Mouse (Mus musculus) liver, embryonic 12.5 days (tissue): ENCODE results near the gene Lamb3. TPM values are rescaled to one million over a fixed set of nuclear protein-coding genes. Genes with fewer than 3 reads are reported as not detected.

Experiments used
- ATAC-seq: fragments of 200-750 bp; cut with Nextera tagmentation; 2 replicates; pipeline ENCODE4 v1.8.0; 2017; ENCODE audit warnings: moderate number of reproducible peaks, mild to moderate bottlenecking, moderate library complexity
- H3K27ac ChIP-seq: fragments of 300-500 bp; sonication (generic); 2 replicates; pipeline ENCODE4 v1.5.1; 2016; ENCODE audit warnings: mild to moderate bottlenecking
- H3K27me3 ChIP-seq: fragments of 300-500 bp; sonication (generic); replicated peaks from 2 replicates; pipeline ENCODE4 v1.6.1; 2016; ENCODE audit warnings: mild to moderate bottlenecking, moderate library complexity
- H3K36me3 ChIP-seq: fragments of 300-500 bp; sonication (generic); 2 replicates; pipeline ENCODE4 v1.6.1; 2016; ENCODE audit warnings: mild to moderate bottlenecking, moderate library complexity
- H3K4me1 ChIP-seq: fragments of 300-500 bp; sonication (generic); 2 replicates; pipeline ENCODE4 v1.6.1; 2016
- H3K4me2 ChIP-seq: fragments of 300-500 bp; sonication (generic); 2 replicates; pipeline ENCODE4 v1.6.1; 2016; ENCODE audit warnings: mild to moderate bottlenecking, moderate library complexity
- H3K4me3 ChIP-seq: fragments of 300-500 bp; sonication (generic); 2 replicates; pipeline ENCODE4 v1.5.1; 2016; ENCODE audit warnings: mild to moderate bottlenecking, moderate library complexity
- H3K9ac ChIP-seq: fragments of 300-500 bp; sonication (generic); 2 replicates; pipeline ENCODE4 v1.6.1; 2016; ENCODE audit warnings: mild to moderate bottlenecking, moderate library complexity
- H3K9me3 ChIP-seq: fragments of 300-500 bp; sonication (generic); replicated peaks from 2 replicates; pipeline ENCODE4 v1.6.1; 2016; ENCODE audit warnings: mild to moderate bottlenecking, moderate library complexity
- WGBS: fragments of 180-500 bp; shearing (Covaris S2); methylation state at CpG from one replicate; pipeline ENCODE4 v1.1.7; 2016; ENCODE audit not compliant: insufficient replicate concordance; 5-methylcytosine and 5-hydroxymethylcytosine counted together
- polyA plus RNA-seq: library from polyadenylated mRNA; unstranded; fragments of >200 nt; fragmentation: Nextera tagmentation; extraction: Ambion mirVana; gene quantifications from 2 replicates; pipeline ENCODE4 v1.2.1, GENCODE M21; 2016

Gene Lamb3
- polyA plus RNA-seq: 0.04 and 0.25 TPM in 2 replicates

GRCm38 (mm10) chr1:193207503-193207902 lies at the start of gene Lamb3:
Gene Lamb3, plus strand, starts transcription at chr1:193207699.
- no peaks in the 10 kb centered on the region for H3K27me3 ChIP-seq
- WGBS: 62% methylated on average over 3 of the region's 3 CpGs
- H3K36me3 ChIP-seq: no peaks in the 10 kb centered on the region
- no peaks in the 10 kb centered on the region for H3K9me3 ChIP-seq
- H3K4me1 ChIP-seq: 0 out of 2 replicates have a peak, but pooled peaks cover 5% of the 10 kb centered on the region
- no peak within 1 kb of the TSS for H3K4me2 ChIP-seq
- H3K27ac ChIP-seq: no peak within 1 kb of the TSS
- no peak for ATAC-seq
- no peak within 1 kb of the TSS for H3K4me3 ChIP-seq
- no peak within 1 kb of the TSS for H3K9ac ChIP-seq

- ATAC-seq: no peak
- 53% methylated on average over 3 of the region's 3 CpGs for WGBS
- Histone ChIP-seq H3K4me2 (no peak overlapping the region), H3K36me3 (no peaks in the 10 kb centered on the region), H3K27ac (no peak overlapping the region), H3K4me3 (no peak overlapping the region), H3K4me1 (peaks cover 34% of the 10 kb centered on the region), H3K9me3 (no peaks in the 10 kb centered on the region), H3K9ac (no peak overlapping the region), H3K27me3 (peaks cover 17% of the 10 kb centered on the region)
Measured at GRCm38 (mm10) chr1:193159163-193159562, 48.3 kb upstream of the Lamb3 start.

GRCm38 (mm10) chr1:193159613-193160012 lies 47.9 kb upstream of the Lamb3 start:
- Histone ChIP-seq H3K4me3 (no peak overlapping the region), H3K4me1 (peaks cover 34% of the 10 kb centered on the region), H3K27ac (no peak overlapping the region), H3K9ac (no peak overlapping the region), H3K4me2 (0 out of 2 replicates have a peak overlapping the region, but pooled peaks have one; percentile 56), H3K27me3 (peaks cover 12% of the 10 kb centered on the region; the same call in 1 of the 2 replicates), H3K36me3 (no peaks in the 10 kb centered on the region), H3K9me3 (no peaks in the 10 kb centered on the region)
- 27% methylated on average over 1 of the region's 1 CpGs for WGBS
- ATAC-seq: no peak

- peaks cover 6% of the 10 kb centered on the region; the same call in 1 of the 2 replicates for H3K27me3 ChIP-seq
- H3K4me3 ChIP-seq: peak overlapping the region; percentile 31
- H3K4me2 ChIP-seq: peak overlapping the region; percentile 56
- H3K9me3 ChIP-seq: no peaks in the 10 kb centered on the region
- no peak overlapping the region for H3K27ac ChIP-seq
- no peak overlapping the region for H3K9ac ChIP-seq
- peak; percentile 66 for ATAC-seq
- peaks cover 34% of the 10 kb centered on the region for H3K4me1 ChIP-seq
- no peaks in the 10 kb centered on the region for H3K36me3 ChIP-seq
- whole genome bisulfite sequencing: 13% methylated on average over 18 of the region's 18 CpGs
Measured at GRCm38 (mm10) chr1:193160317-193161032, 47.0 kb upstream of the Lamb3 start.

- H3K27me3 ChIP-seq: 0 out of 2 replicates have a peak, but pooled peaks cover 4% of the 10 kb centered on the region
- no peaks in the 10 kb centered on the region for H3K9me3 ChIP-seq
- H3K27ac ChIP-seq: no peak within 1 kb of the TSS
- H3K4me2 ChIP-seq: no peak within 1 kb of the TSS
- WGBS: 66% methylated on average over 3 of the region's 3 CpGs
- H3K9ac ChIP-seq: no peak within 1 kb of the TSS
- H3K36me3 ChIP-seq: no peaks in the 10 kb centered on the region
- no peak for ATAC-seq
- peaks cover 9% of the 10 kb centered on the region for H3K4me1 ChIP-seq
- H3K4me3 ChIP-seq: no peak within 1 kb of the TSS
Measured at GRCm38 (mm10) chr1:193167746-193168145, 39.8 kb upstream of the Lamb3 start, which contains the start of gene A130010J15Rik. Gene A130010J15Rik, plus strand, starts transcription at chr1:193168046.

- H3K4me1 ChIP-seq: peaks cover 15% of the 10 kb centered on the region
- H3K9ac ChIP-seq: no peak overlapping the region
- H3K4me2 ChIP-seq: no peak overlapping the region
- H3K27me3 ChIP-seq: no peaks in the 10 kb centered on the region
- 76% methylated on average over 7 of the region's 7 CpGs for WGBS
- H3K4me3 ChIP-seq: no peak overlapping the region
- no peaks in the 10 kb centered on the region for H3K9me3 ChIP-seq
- ATAC-seq: no peak
- H3K27ac ChIP-seq: no peak overlapping the region
- no peaks in the 10 kb centered on the region for H3K36me3 ChIP-seq
Measured at GRCm38 (mm10) chr1:193169228-193169627, 38.3 kb upstream of the Lamb3 start.

- no peaks in the 10 kb centered on the region for H3K27me3 ChIP-seq
- no peaks in the 10 kb centered on the region for H3K9me3 ChIP-seq
- no peaks in the 10 kb centered on the region for H3K36me3 ChIP-seq
- H3K4me2 ChIP-seq: no peak overlapping the region
- no peak overlapping the region for H3K27ac ChIP-seq
- 72% methylated on average over 2 of the region's 2 CpGs for WGBS
- H3K4me3 ChIP-seq: no peak overlapping the region
- ATAC-seq: no peak
- no peak overlapping the region for H3K9ac ChIP-seq
- H3K4me1 ChIP-seq: peaks cover 21% of the 10 kb centered on the region
Measured at GRCm38 (mm10) chr1:193169856-193170255, 37.6 kb upstream of the Lamb3 start.

GRCm38 (mm10) chr1:193172991-193173809 lies 34.3 kb upstream of the Lamb3 start:
- H3K27me3 ChIP-seq: no peaks in the 10 kb centered on the region
- no peaks in the 10 kb centered on the region for H3K9me3 ChIP-seq
- peak; percentile 99 for ATAC-seq
- peaks cover 32% of the 10 kb centered on the region for H3K4me1 ChIP-seq
- no peaks in the 10 kb centered on the region for H3K36me3 ChIP-seq
- H3K4me3 ChIP-seq: peak overlapping the region; percentile 79
- 1% methylated on average over 48 of the region's 48 CpGs for WGBS
- peak overlapping the region; percentile 90 for H3K4me2 ChIP-seq
- H3K27ac ChIP-seq: peak overlapping the region; percentile 85
- peak overlapping the region; percentile 86 for H3K9ac ChIP-seq

- peak overlapping the region; percentile 84 for H3K9ac ChIP-seq
- no peaks in the 10 kb centered on the region for H3K27me3 ChIP-seq
- no peaks in the 10 kb centered on the region for H3K9me3 ChIP-seq
- H3K36me3 ChIP-seq: no peaks in the 10 kb centered on the region
- peak overlapping the region; percentile 79 for H3K4me3 ChIP-seq
- 10% methylated on average over 9 of the region's 9 CpGs for WGBS
- H3K27ac ChIP-seq: peak overlapping the region; percentile 85
- peak overlapping the region; percentile 90 for H3K4me2 ChIP-seq
- H3K4me1 ChIP-seq: peaks cover 32% of the 10 kb centered on the region
- ATAC-seq: no peak
Measured at GRCm38 (mm10) chr1:193173810-193174129, 33.7 kb upstream of the Lamb3 start.

GRCm38 (mm10) chr1:193174143-193174733 lies 33.3 kb upstream of the Lamb3 start:
- Histone ChIP-seq H3K27me3 (no peaks in the 10 kb centered on the region), H3K9ac (peak overlapping the region; percentile 84), H3K4me2 (peak overlapping the region; percentile 90), H3K36me3 (no peaks in the 10 kb centered on the region), H3K4me3 (peak overlapping the region; percentile 79), H3K4me1 (peaks cover 32% of the 10 kb centered on the region), H3K27ac (peak overlapping the region; percentile 85), H3K9me3 (no peaks in the 10 kb centered on the region)
- WGBS: 72% methylated on average over 13 of the region's 13 CpGs
- ATAC-seq: no peak

GRCm38 (mm10) chr1:193181104-193181503 lies 26.4 kb upstream of the Lamb3 start:
- no peak overlapping the region for H3K27ac ChIP-seq
- ATAC-seq: no peak
- no peak overlapping the region for H3K9ac ChIP-seq
- H3K27me3 ChIP-seq: no peaks in the 10 kb centered on the region
- H3K4me2 ChIP-seq: no peak overlapping the region
- H3K4me3 ChIP-seq: no peak overlapping the region
- H3K9me3 ChIP-seq: no peaks in the 10 kb centered on the region
- no peaks in the 10 kb centered on the region for H3K4me1 ChIP-seq
- H3K36me3 ChIP-seq: no peaks in the 10 kb centered on the region
- WGBS: 64% methylated on average over 3 of the region's 3 CpGs

GRCm38 (mm10) chr1:193188257-193188656 lies 19.2 kb upstream of the Lamb3 start:
- 72% methylated on average over 6 of the region's 6 CpGs for WGBS
- Histone ChIP-seq H3K9ac (no peak overlapping the region), H3K4me2 (no peak overlapping the region), H3K27me3 (no peaks in the 10 kb centered on the region), H3K9me3 (no peaks in the 10 kb centered on the region), H3K27ac (no peak overlapping the region), H3K36me3 (no peaks in the 10 kb centered on the region), H3K4me3 (no peak overlapping the region), H3K4me1 (0 out of 2 replicates have a peak, but pooled peaks cover 7% of the 10 kb centered on the region)
- ATAC-seq: no peak
